Mouse (Mus musculus): ENCODE results near the gene Gm28308. TPM values are rescaled to one million over a fixed set of nuclear protein-coding genes. Genes with fewer than 3 reads are reported as not detected.

The Gm28308 gene
- total RNA-seq, 2 experiments from 2014 or later: not detected

GRCm38 (mm10) chr6:52252016-52252774, 39.1 kb upstream of the Gm28308 start:
- TF ChIP-seq CTCF (conservative IDR thresholded peaks at IDR 0.05): no peak
- no peak for DNase-seq (ENCODE audit: low spot score in 2 of 2)
- H3K27ac ChIP-seq: no peak overlapping the region
- H3K4me3 ChIP-seq: no peak overlapping the region

GRCm38 (mm10) chr6:52251177-52251879, 38.2 kb upstream of the Gm28308 start:
- DNase-seq (ENCODE audit: low spot score in 2 of 2): no peak

GRCm38 (mm10) chr6:52249826-52250225, 36.7 kb upstream of the Gm28308 start:
- no peak for TF ChIP-seq CTCF (conservative IDR thresholded peaks at IDR 0.05)
- Histone ChIP-seq H3K27ac (no peak overlapping the region), H3K4me3 (no peak overlapping the region)
- DNase-seq (ENCODE audit: low spot score in 2 of 2): no peak

More at GRCm38 (mm10) chr6:52251177-52251879, 38.2 kb upstream of the Gm28308 start:
- Histone ChIP-seq H3K27ac (no peak overlapping the region), H3K4me3 (no peak overlapping the region)
- no peak for TF ChIP-seq CTCF (conservative IDR thresholded peaks at IDR 0.05)

GRCm38 (mm10) chr6:52249415-52249738, 36.2 kb upstream of the Gm28308 start:
- no peak for TF ChIP-seq CTCF (conservative IDR thresholded peaks at IDR 0.05)
- no peak overlapping the region for H3K27ac ChIP-seq
- DNase-seq (ENCODE audit: low spot score in 2 of 2): no peak
- H3K4me3 ChIP-seq: no peak overlapping the region

- no peak overlapping the region for H3K4me3 ChIP-seq
- no peak for TF ChIP-seq CTCF (conservative IDR thresholded peaks at IDR 0.05)
- no peak for DNase-seq (ENCODE audit: low spot score in 2 of 2)
- H3K27ac ChIP-seq: no peak overlapping the region
Observed at GRCm38 (mm10) chr6:52248638-52249414, 35.7 kb upstream of the Gm28308 start.

GRCm38 (mm10) chr6:52247766-52248637, 34.9 kb upstream of the Gm28308 start:
- DNase-seq (ENCODE audit: low spot score in 2 of 2): no peak
- TF ChIP-seq CTCF (conservative IDR thresholded peaks at IDR 0.05): no peak
- no peak overlapping the region for H3K4me3 ChIP-seq
- no peak overlapping the region for H3K27ac ChIP-seq

- TF ChIP-seq CTCF (conservative IDR thresholded peaks at IDR 0.05): no peak
- H3K4me3 ChIP-seq: no peak overlapping the region
- no peak for DNase-seq (ENCODE audit: low spot score in 2 of 2)
Observed at GRCm38 (mm10) chr6:52246916-52247315, 33.8 kb upstream of the Gm28308 start.

GRCm38 (mm10) chr6:52246403-52246803, 33.3 kb upstream of the Gm28308 start:
- Histone ChIP-seq H3K4me3 (no peak overlapping the region), H3K27ac (no peak overlapping the region)
- no peak for DNase-seq (ENCODE audit: low spot score in 2 of 2)
- TF ChIP-seq CTCF (conservative IDR thresholded peaks at IDR 0.05): no peak

More at GRCm38 (mm10) chr6:52246916-52247315, 33.8 kb upstream of the Gm28308 start:
- H3K27ac ChIP-seq: no peak overlapping the region

GRCm38 (mm10) chr6:52245757-52246142, 32.6 kb upstream of the Gm28308 start, which contains the start of gene Hoxa11:
Gene Hoxa11, minus strand, starts transcription at chr6:52245810.
- no peak for TF ChIP-seq CTCF (conservative IDR thresholded peaks at IDR 0.05)
- Histone ChIP-seq H3K4me3 (no peak within 1 kb of the TSS), H3K27ac (no peak within 1 kb of the TSS)
- DNase-seq (ENCODE audit: low spot score in 2 of 2): no peak

GRCm38 (mm10) chr6:52245040-52245756, 32.1 kb upstream of the Gm28308 start:
- H3K27ac ChIP-seq: no peak overlapping the region
- no peak for TF ChIP-seq CTCF (conservative IDR thresholded peaks at IDR 0.05)
- H3K4me3 ChIP-seq: no peak overlapping the region
- no peak for DNase-seq (ENCODE audit: low spot score in 2 of 2)

GRCm38 (mm10) chr6:52244471-52245039, 31.4 kb upstream of the Gm28308 start:
- no peak overlapping the region for H3K27ac ChIP-seq
- DNase-seq (ENCODE audit: low spot score in 2 of 2): no peak
- no peak overlapping the region for H3K4me3 ChIP-seq
- no peak for TF ChIP-seq CTCF (conservative IDR thresholded peaks at IDR 0.05)

Data from layer of hippocampus, adult 2 months (tissue).